Mouse (Mus musculus): Measurements from ENCODE around the gene Olfr1489. TPM values are rescaled to one million over a fixed set of nuclear protein-coding genes. Genes with fewer than 3 reads are reported as not detected.
"Not testable (repeated sequence)": the region's sequence is repeated elsewhere in the genome, so short reads cannot be mapped to it uniquely, and the experiment has no call there.

Gene Olfr1489
- not detected in 2 replicates for polyA plus RNA-seq (2014; fragmentation: Nextera tagmentation; extraction: Ambion mirVana)

GRCm38 (mm10) chr19:13631321-13631720, at the start of gene Olfr1489:
Gene Olfr1489 (plus strand): TSS chr19:13631621.
- no peaks in the 10 kb centered on the region for H3K36me3 ChIP-seq (ENCODE audit: control insufficient read depth, insufficient read depth, low read length)
- no peaks in the 10 kb centered on the region for H3K27me3 ChIP-seq (ENCODE audit: control insufficient read depth, insufficient read depth, low read length)
- H3K4me3 ChIP-seq (ENCODE audit: low read depth, low read length), result no peak within 1 kb of the TSS
- H3K9me3 ChIP-seq (ENCODE audit: control insufficient read depth, low read depth, low read length), result no peaks in the 10 kb centered on the region; the same call in 1 of the 2 replicates
- H3K4me2 ChIP-seq (replicated peaks; ENCODE audit: low read depth, low read length), result no peak within 1 kb of the TSS
- H3K9ac ChIP-seq (replicated peaks; ENCODE audit: low read depth, low read length), result no peak within 1 kb of the TSS
- H3K27ac ChIP-seq (ENCODE audit: low read length), result no peak within 1 kb of the TSS
- no peak for ATAC-seq (ENCODE audit: insufficient number of reproducible peaks, insufficient read depth, low FRiP score, low read depth)
- no peaks in the 10 kb centered on the region for H3K4me1 ChIP-seq (ENCODE audit: control insufficient read depth, insufficient read depth, low read length)
- WGBS, result 82% methylated on average over 1 of the region's 1 CpGs

GRCm38 (mm10) chr19:13583211-13583610, 48.2 kb upstream of the Olfr1489 start, which contains the start of gene Olfr1484:
Gene Olfr1484 (plus strand): TSS chr19:13583511.
- Histone ChIP-seq H3K4me3 (ENCODE audit: low read depth, low read length) (no peak within 1 kb of the TSS), H3K27ac (ENCODE audit: low read length) (no peak within 1 kb of the TSS), H3K36me3 (ENCODE audit: control insufficient read depth, insufficient read depth, low read length) (no peaks in the 10 kb centered on the region), H3K27me3 (ENCODE audit: control insufficient read depth, insufficient read depth, low read length) (no peaks in the 10 kb centered on the region), H3K4me2 (replicated peaks; ENCODE audit: low read depth, low read length) (no peak within 1 kb of the TSS), H3K9ac (replicated peaks; ENCODE audit: low read depth, low read length) (no peak within 1 kb of the TSS), H3K9me3 (ENCODE audit: control insufficient read depth, low read depth, low read length) (no peaks in the 10 kb centered on the region), H3K4me1 (ENCODE audit: control insufficient read depth, insufficient read depth, low read length) (no peaks in the 10 kb centered on the region)
- 95% methylated on average over 1 of the region's 1 CpGs for WGBS
- no peak for ATAC-seq (ENCODE audit: insufficient number of reproducible peaks, insufficient read depth, low FRiP score, low read depth)

- not testable (repeated sequence) for H3K4me2 ChIP-seq (replicated peaks; ENCODE audit: low read depth, low read length); ATAC-seq (ENCODE audit: insufficient number of reproducible peaks, insufficient read depth, low FRiP score, low read depth); H3K4me1 ChIP-seq (ENCODE audit: control insufficient read depth, insufficient read depth, low read length); H3K27ac ChIP-seq (ENCODE audit: low read length); H3K36me3 ChIP-seq (ENCODE audit: control insufficient read depth, insufficient read depth, low read length); H3K4me3 ChIP-seq (ENCODE audit: low read depth, low read length); H3K9ac ChIP-seq (replicated peaks; ENCODE audit: low read depth, low read length); H3K9me3 ChIP-seq (ENCODE audit: control insufficient read depth, low read depth, low read length); H3K27me3 ChIP-seq (ENCODE audit: control insufficient read depth, insufficient read depth, low read length)
- 83% methylated on average over 2 of the region's 2 CpGs for WGBS
Measured at GRCm38 (mm10) chr19:13617075-13617474, 14.3 kb upstream of the Olfr1489 start, which contains the start of gene Olfr1487. Gene Olfr1487 (plus strand): TSS chr19:13617375.

GRCm38 (mm10) chr19:13650791-13651190, 19.4 kb downstream of the Olfr1489 start, which contains the start of gene Olfr1490:
Gene Olfr1490 (plus strand): TSS chr19:13651091.
- Histone ChIP-seq H3K27me3 (ENCODE audit: control insufficient read depth, insufficient read depth, low read length) (no peaks in the 10 kb centered on the region), H3K27ac (ENCODE audit: low read length) (no peak within 1 kb of the TSS), H3K4me3 (ENCODE audit: low read depth, low read length) (no peak within 1 kb of the TSS), H3K4me2 (replicated peaks; ENCODE audit: low read depth, low read length) (no peak within 1 kb of the TSS), H3K9ac (replicated peaks; ENCODE audit: low read depth, low read length) (no peak within 1 kb of the TSS), H3K4me1 (ENCODE audit: control insufficient read depth, insufficient read depth, low read length) (no peaks in the 10 kb centered on the region), H3K36me3 (ENCODE audit: control insufficient read depth, insufficient read depth, low read length) (no peaks in the 10 kb centered on the region), H3K9me3 (ENCODE audit: control insufficient read depth, low read depth, low read length) (no peaks in the 10 kb centered on the region)
- no peak for ATAC-seq (ENCODE audit: insufficient number of reproducible peaks, insufficient read depth, low FRiP score, low read depth)
- WGBS, result 68% methylated on average over 1 of the region's 1 CpGs

Small RNA genes lying within 50 kb of the gene (microRNA-seq; reads per million reads assigned to microRNA genes)
- gene Gm22323 (not detected), gene Gm23931 (not detected)

Other genes starting within 250 kb of the Olfr1489 start
- gene Olfr1469, start 223.8 kb upstream of the Olfr1489 start, polyA plus RNA-seq (2014; fragmentation: Nextera tagmentation; extraction: Ambion mirVana), result not detected in 2 replicates
- not detected in 2 replicates for gene Olfr1471, start 188.2 kb upstream of the Olfr1489 start, polyA plus RNA-seq (2014; fragmentation: Nextera tagmentation; extraction: Ambion mirVana)
- not detected in 2 replicates for gene Olfr1472, start 175.5 kb upstream of the Olfr1489 start, polyA plus RNA-seq (2014; fragmentation: Nextera tagmentation; extraction: Ambion mirVana)
- not detected in 2 replicates for gene Olfr1474, start 162.1 kb upstream of the Olfr1489 start, polyA plus RNA-seq (2014; fragmentation: Nextera tagmentation; extraction: Ambion mirVana)
- gene Olfr1475, start 151.4 kb upstream of the Olfr1489 start, polyA plus RNA-seq (2014; fragmentation: Nextera tagmentation; extraction: Ambion mirVana), result not detected in 2 replicates
- not detected in 2 replicates for gene Olfr1477, start 131.1 kb upstream of the Olfr1489 start, polyA plus RNA-seq (2014; fragmentation: Nextera tagmentation; extraction: Ambion mirVana)
- gene Olfr1480, start 103.7 kb upstream of the Olfr1489 start, polyA plus RNA-seq (2014; fragmentation: Nextera tagmentation; extraction: Ambion mirVana), result not detected in 2 replicates
- not detected in 2 replicates for gene Olfr1484, start 48.1 kb upstream of the Olfr1489 start, polyA plus RNA-seq (2014; fragmentation: Nextera tagmentation; extraction: Ambion mirVana)
- not detected in 2 replicates for gene Olfr1487, start 14.2 kb upstream of the Olfr1489 start, polyA plus RNA-seq (2014; fragmentation: Nextera tagmentation; extraction: Ambion mirVana)
- not detected in 2 replicates for gene Olfr1490, start 19.5 kb downstream of the Olfr1489 start, polyA plus RNA-seq (2014; fragmentation: Nextera tagmentation; extraction: Ambion mirVana)
- gene Olfr1491, start 65.6 kb downstream of the Olfr1489 start, polyA plus RNA-seq (2014; fragmentation: Nextera tagmentation; extraction: Ambion mirVana), result not detected in 2 replicates
- gene Olfr1493-ps1, start 91.7 kb downstream of the Olfr1489 start, polyA plus RNA-seq (2014; fragmentation: Nextera tagmentation; extraction: Ambion mirVana), result not detected in 2 replicates
- gene Olfr1494, start 108.1 kb downstream of the Olfr1489 start, polyA plus RNA-seq (2014; fragmentation: Nextera tagmentation; extraction: Ambion mirVana), result not detected in 2 replicates
- gene Olfr1495, start 133.0 kb downstream of the Olfr1489 start, polyA plus RNA-seq (2014; fragmentation: Nextera tagmentation; extraction: Ambion mirVana), result not detected in 2 replicates
- not detected in 2 replicates for gene Olfr1496, start 146.3 kb downstream of the Olfr1489 start, polyA plus RNA-seq (2014; fragmentation: Nextera tagmentation; extraction: Ambion mirVana)
- gene Olfr1497, start 166.6 kb downstream of the Olfr1489 start, polyA plus RNA-seq (2014; fragmentation: Nextera tagmentation; extraction: Ambion mirVana), result not detected in 2 replicates
- not detected in 2 replicates for gene Olfr1499, start 187.8 kb downstream of the Olfr1489 start, polyA plus RNA-seq (2014; fragmentation: Nextera tagmentation; extraction: Ambion mirVana)
- gene Olfr1500, start 198.9 kb downstream of the Olfr1489 start, polyA plus RNA-seq (2014; fragmentation: Nextera tagmentation; extraction: Ambion mirVana), result not detected in 2 replicates
- not detected in 2 replicates for gene Olfr1501, start 219.1 kb downstream of the Olfr1489 start, polyA plus RNA-seq (2014; fragmentation: Nextera tagmentation; extraction: Ambion mirVana)
- not detected in 2 replicates for gene Olfr1502, start 230.2 kb downstream of the Olfr1489 start, polyA plus RNA-seq (2014; fragmentation: Nextera tagmentation; extraction: Ambion mirVana)

Data from stomach, embryonic 14.5 days (tissue).